Mouse (Mus musculus): Measurements from ENCODE around the gene Alg1. TPM values are rescaled to one million over a fixed set of nuclear protein-coding genes. Genes with fewer than 3 reads are reported as not detected.

Gene Alg1
- polyA plus RNA-seq, 1 experiment from 2014 or later = 24.6 TPM

DNA sequence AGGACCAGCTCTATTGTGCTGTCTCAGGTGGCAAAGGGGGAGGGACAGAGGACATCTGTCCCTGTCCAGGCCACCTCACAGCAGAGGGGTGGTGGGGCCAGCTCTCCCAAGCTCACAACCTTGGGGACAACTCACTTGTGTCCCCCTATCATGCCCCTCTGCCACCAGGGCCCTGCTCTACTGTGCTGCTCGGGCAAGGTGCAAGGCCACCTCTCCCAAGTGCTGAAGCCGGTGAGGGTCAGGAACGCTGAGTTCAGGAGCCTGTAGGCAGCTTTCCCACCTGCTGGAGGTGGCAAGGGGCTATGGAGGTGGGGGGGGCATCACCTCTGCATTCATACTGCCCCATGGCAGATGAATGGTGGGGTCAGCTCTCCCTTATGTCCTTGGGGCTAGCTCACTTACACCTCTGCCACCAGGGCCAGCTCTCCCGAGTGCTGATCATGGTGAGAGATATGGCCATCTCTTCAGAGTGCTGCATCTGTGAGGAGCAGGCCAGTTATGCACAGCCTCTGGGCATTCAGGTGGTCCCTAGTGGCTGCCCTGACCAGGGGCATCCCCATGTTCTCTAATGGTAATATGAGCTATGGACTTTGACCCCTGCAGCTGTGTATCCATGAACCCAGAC is 38.1 kb downstream of the Alg1 start:
- H3K9ac ChIP-seq = no peak overlapping the region
- H3K9me3 ChIP-seq (replicated peaks) = no peaks in the 10 kb centered on the region
- H3K27ac ChIP-seq (ENCODE audit: poor library complexity, severe bottlenecking) = no peak overlapping the region
- no peak for ATAC-seq (ENCODE audit: insufficient number of reproducible peaks, low FRiP score)
- WGBS = 73% methylated on average over 4 of the region's 4 CpGs
- H3K27me3 ChIP-seq (replicated peaks) = no peaks in the 10 kb centered on the region
- H3K4me3 ChIP-seq = no peak overlapping the region
- H3K4me1 ChIP-seq (replicated peaks) = no peaks in the 10 kb centered on the region
- no peak overlapping the region for H3K4me2 ChIP-seq
- H3K36me3 ChIP-seq = no peaks in the 10 kb centered on the region

DNA sequence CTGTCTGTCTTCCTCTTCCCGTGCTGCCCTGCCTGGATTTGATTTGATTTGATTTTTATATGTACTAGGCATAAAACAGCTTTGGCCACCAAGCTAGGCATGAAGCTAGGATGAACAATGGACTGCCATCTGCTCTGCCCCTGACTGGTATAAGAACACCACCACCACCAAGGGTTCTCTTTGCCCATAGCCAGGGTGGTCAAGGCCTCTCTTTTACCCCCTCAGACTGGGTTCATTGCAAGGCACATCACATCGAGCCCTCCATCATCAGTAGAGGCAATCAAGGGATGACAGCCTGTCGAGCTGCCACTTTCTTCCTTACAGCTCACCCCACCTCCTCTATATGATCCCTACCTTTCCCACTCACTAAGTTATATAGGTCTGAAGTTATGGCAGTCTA is 39.0 kb downstream of the Alg1 start:
- H3K4me3 ChIP-seq = no peak overlapping the region
- no peaks in the 10 kb centered on the region for H3K9me3 ChIP-seq (replicated peaks)
- H3K27me3 ChIP-seq (replicated peaks) = no peaks in the 10 kb centered on the region
- no peak overlapping the region for H3K27ac ChIP-seq (ENCODE audit: poor library complexity, severe bottlenecking)
- no peak overlapping the region for H3K4me2 ChIP-seq
- no peak overlapping the region for H3K9ac ChIP-seq
- no peaks in the 10 kb centered on the region for H3K4me1 ChIP-seq (replicated peaks)
- 66% methylated on average over 3 of the region's 3 CpGs for WGBS
- no peak for ATAC-seq (ENCODE audit: insufficient number of reproducible peaks, low FRiP score)
- H3K36me3 ChIP-seq = no peaks in the 10 kb centered on the region

DNA sequence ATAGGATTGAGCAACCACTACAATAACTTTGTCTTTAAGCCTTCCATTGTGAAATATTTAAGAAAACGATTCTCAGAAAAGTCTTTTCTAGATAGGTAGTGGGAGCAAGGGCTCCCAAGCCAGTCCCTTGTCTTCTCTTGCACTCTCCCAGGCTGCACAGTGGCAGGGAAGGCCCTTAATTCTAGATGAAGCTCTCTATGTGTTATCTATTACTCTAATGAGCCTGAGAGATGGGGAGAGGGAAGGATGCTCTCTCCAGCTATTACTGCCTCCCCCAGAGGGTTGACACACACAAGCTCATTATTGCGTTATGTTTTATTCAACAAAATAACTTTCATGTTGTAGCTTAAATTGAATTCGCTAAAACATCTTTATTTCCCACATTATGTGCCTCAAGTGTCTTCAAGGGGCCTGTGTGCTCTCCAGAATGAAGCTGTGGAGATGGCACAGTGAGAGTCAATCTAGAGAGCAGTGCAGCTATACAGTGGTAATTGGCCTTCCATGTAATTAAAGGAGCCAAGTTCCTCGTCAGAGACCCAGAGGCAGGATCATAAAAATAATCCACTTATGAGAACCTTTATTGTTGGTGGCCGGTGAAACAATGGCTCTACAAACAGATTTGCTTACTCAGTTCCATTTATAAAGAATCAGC is 46.3 kb downstream of the Alg1 start:
- no peak for ATAC-seq (ENCODE audit: insufficient number of reproducible peaks, low FRiP score)
- no peak overlapping the region for H3K4me2 ChIP-seq
- H3K4me3 ChIP-seq = no peak overlapping the region
- WGBS = 81% methylated on average over 5 of the region's 5 CpGs
- no peaks in the 10 kb centered on the region for H3K27me3 ChIP-seq (replicated peaks)
- no peaks in the 10 kb centered on the region for H3K4me1 ChIP-seq (replicated peaks)
- H3K36me3 ChIP-seq = no peaks in the 10 kb centered on the region
- no peaks in the 10 kb centered on the region for H3K9me3 ChIP-seq (replicated peaks)
- no peak overlapping the region for H3K9ac ChIP-seq
- no peak overlapping the region for H3K27ac ChIP-seq (ENCODE audit: poor library complexity, severe bottlenecking)

DNA sequence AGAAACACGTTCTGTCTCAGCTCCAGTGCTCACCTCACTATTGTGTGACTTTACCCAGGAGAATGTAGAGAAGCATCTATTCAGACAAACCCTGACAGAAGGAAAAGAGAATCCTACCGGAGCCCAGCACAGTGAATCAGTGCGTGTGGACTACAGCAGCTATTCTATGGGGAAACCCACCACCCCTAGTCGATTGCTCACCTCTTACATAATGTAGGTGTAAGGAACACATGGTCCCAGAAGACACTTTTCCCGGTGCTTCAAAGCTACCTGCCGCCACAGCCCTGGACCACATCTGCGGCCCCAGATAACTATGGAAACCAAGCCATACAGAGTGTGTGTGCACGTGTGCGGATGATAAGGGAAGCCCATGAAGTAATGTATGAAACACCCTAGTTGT is 49.3 kb downstream of the Alg1 start:
- no peak for ATAC-seq (ENCODE audit: insufficient number of reproducible peaks, low FRiP score)
- Histone ChIP-seq H3K4me2 (no peak overlapping the region), H3K36me3 (no peaks in the 10 kb centered on the region), H3K27me3 (replicated peaks) (no peaks in the 10 kb centered on the region), H3K9ac (no peak overlapping the region), H3K4me1 (replicated peaks) (no peaks in the 10 kb centered on the region), H3K9me3 (replicated peaks) (no peaks in the 10 kb centered on the region), H3K27ac (ENCODE audit: poor library complexity, severe bottlenecking) (no peak overlapping the region), H3K4me3 (no peak overlapping the region)
- WGBS = 87% methylated on average over 9 of the region's 9 CpGs

DNA sequence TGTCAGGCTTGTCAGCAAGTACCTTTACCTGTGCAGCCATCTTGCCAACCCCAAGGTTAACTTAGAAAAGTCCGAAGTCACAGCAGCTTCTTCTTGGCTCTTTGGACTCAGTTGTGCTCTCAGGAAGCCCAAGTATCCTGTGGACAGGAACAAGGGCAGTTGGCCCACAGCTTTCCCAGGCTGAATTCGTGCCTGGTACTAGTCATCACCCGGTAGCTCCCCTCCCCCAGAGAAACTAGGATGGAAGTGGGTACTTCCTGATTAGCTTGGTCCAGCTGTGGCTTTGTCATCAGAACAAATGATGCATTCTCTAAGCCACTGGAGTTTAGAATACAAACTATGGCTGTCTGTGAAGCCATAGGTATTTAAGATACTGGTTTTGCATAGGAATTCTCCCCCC is 52.0 kb downstream of the Alg1 start:
- no peak overlapping the region for H3K4me3 ChIP-seq
- H3K9ac ChIP-seq = no peak overlapping the region
- H3K36me3 ChIP-seq = no peaks in the 10 kb centered on the region
- H3K27me3 ChIP-seq (replicated peaks) = no peaks in the 10 kb centered on the region
- peaks cover 1% of the 10 kb centered on the region; the same call in 1 of the 2 replicates for H3K9me3 ChIP-seq (replicated peaks)
- 49% methylated on average over 3 of the region's 3 CpGs for WGBS
- H3K4me1 ChIP-seq (replicated peaks) = no peaks in the 10 kb centered on the region
- no peak overlapping the region for H3K27ac ChIP-seq (ENCODE audit: poor library complexity, severe bottlenecking)
- ATAC-seq (ENCODE audit: insufficient number of reproducible peaks, low FRiP score) = no peak
- H3K4me2 ChIP-seq = no peak overlapping the region

Small RNAs within 50 kb of the gene (microRNA-seq; reads per million reads assigned to microRNA genes)
- gene Gm23689 (not detected), gene Gm26095 (not detected), gene Mir6364 (not detected)

Other genes starting within 250 kb of the Alg1 start
- gene Sept12, start 235.8 kb upstream of the Alg1 start, polyA plus RNA-seq (2016; fragmentation: Nextera tagmentation; extraction: Ambion mirVana) = not detected in 2 replicates
- 2.0 and 3.7 TPM in 2 replicates for gene Smim22, start 226.3 kb upstream of the Alg1 start, polyA plus RNA-seq (2016; fragmentation: Nextera tagmentation; extraction: Ambion mirVana)
- 44.1 and 48.3 TPM in 2 replicates for gene Rogdi, start 220.1 kb upstream of the Alg1 start, polyA plus RNA-seq (2016; fragmentation: Nextera tagmentation; extraction: Ambion mirVana)
- 111 and 114 TPM in 2 replicates for gene Glyr1, start 183.8 kb upstream of the Alg1 start, polyA plus RNA-seq (2016; fragmentation: Nextera tagmentation; extraction: Ambion mirVana)
- gene Ubn1, start 183.6 kb upstream of the Alg1 start, polyA plus RNA-seq (2016; fragmentation: Nextera tagmentation; extraction: Ambion mirVana) = 16.3 and 16.7 TPM in 2 replicates
- 1.5 and 2.1 TPM in 2 replicates for gene Ppl, start 101.2 kb upstream of the Alg1 start, polyA plus RNA-seq (2016; fragmentation: Nextera tagmentation; extraction: Ambion mirVana)
- gene Sec14l5, start 86.5 kb upstream of the Alg1 start, polyA plus RNA-seq (2016; fragmentation: Nextera tagmentation; extraction: Ambion mirVana) = not detected in 2 replicates
- 14.0 and 15.4 TPM in 2 replicates for gene Nagpa, start 29.6 kb upstream of the Alg1 start, polyA plus RNA-seq (2016; fragmentation: Nextera tagmentation; extraction: Ambion mirVana)
- 2.5 and 3.2 TPM in 2 replicates for gene AU021092, start 11.3 kb upstream of the Alg1 start, polyA plus RNA-seq (2016; fragmentation: Nextera tagmentation; extraction: Ambion mirVana)
- gene Eef2kmt, start 22.4 kb downstream of the Alg1 start, polyA plus RNA-seq (2016; fragmentation: Nextera tagmentation; extraction: Ambion mirVana) = 17.2 and 19.5 TPM in 2 replicates